Mouse (Mus musculus) A20 (cell line): ENCODE data around the gene Nqo1.

ENCODE experiments used
- DNase-seq: peaks from one replicate; pipeline ENCODE4 v3.0.0-alpha.2; 2011; ENCODE audit warnings: low read depth, low spot score

Nqo1 gene

GRCm38 (mm10) chr8:107403038-107403781, at the start of gene Nqo1:
Nqo1 (minus strand) TSS chr8:107403206.
- peak; percentile 23 for DNase-seq

- no peak for DNase-seq
These were observed 48.5 kb upstream of the Nqo1 start for GRCm38 (mm10) chr8:107451414-107452066.

- DNase-seq = peak; percentile 58
These were observed 46.6 kb upstream of the Nqo1 start for GRCm38 (mm10) chr8:107449655-107450054.

DNA sequence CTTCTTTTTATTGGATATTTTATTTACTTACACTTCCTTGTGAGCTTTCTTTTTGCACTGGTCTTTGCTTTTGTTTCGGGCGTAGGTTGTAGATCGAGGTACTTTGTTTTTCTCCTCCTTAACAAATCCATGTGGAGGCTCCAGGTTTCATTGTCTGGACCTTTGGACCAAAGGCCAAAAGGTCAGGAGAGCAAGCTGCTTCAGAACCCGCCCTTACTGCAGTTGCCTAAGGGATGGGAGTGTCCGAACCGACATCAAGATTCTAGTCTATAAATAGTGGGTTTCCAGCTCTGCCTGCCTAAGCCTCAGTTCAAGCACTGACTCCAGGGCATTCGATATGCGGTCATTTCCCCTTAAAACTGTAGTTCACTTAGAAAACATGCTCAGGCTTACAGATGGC, 46.1 kb upstream of the Nqo1 start:
- no peak for DNase-seq

GRCm38 (mm10) chr8:107448382-107448889, 45.4 kb upstream of the Nqo1 start:
- no peak for DNase-seq

- no peak for DNase-seq
These were observed 44.7 kb upstream of the Nqo1 start for GRCm38 (mm10) chr8:107447713-107448112.

- no peak for DNase-seq
These were observed 41.6 kb upstream of the Nqo1 start for GRCm38 (mm10) chr8:107444626-107445025.

GRCm38 (mm10) chr8:107439880-107440625, 37.0 kb upstream of the Nqo1 start:
- DNase-seq = peak; percentile 38

DNA sequence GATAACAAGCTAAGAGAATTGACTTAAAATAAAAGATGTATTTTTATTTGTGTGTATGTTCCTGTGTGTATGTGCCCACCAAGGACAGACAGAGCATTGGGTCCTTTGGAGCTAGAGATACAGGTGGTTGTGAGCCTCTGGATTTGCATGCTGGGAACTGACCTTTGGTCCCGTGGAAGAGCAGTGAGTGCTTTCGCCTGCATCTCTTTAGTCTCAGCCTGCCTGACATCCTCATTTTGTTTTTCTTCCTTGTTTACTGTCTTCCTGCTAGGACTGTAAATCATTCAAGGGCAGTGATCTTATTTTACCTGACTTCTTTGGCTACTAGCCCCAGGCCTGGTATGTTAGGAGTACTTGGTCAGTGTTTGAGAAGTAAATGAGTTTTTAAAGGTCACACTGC, 34.7 kb upstream of the Nqo1 start:
- no peak for DNase-seq

- peak; percentile 64 for DNase-seq
These were observed 33.9 kb upstream of the Nqo1 start for GRCm38 (mm10) chr8:107436841-107437421.

- peak; percentile 89 for DNase-seq
These were observed 33.2 kb upstream of the Nqo1 start, which contains the start of gene Wwp2 for GRCm38 (mm10) chr8:107435962-107436831. Wwp2 (plus strand) TSS chr8:107436365.

DNA sequence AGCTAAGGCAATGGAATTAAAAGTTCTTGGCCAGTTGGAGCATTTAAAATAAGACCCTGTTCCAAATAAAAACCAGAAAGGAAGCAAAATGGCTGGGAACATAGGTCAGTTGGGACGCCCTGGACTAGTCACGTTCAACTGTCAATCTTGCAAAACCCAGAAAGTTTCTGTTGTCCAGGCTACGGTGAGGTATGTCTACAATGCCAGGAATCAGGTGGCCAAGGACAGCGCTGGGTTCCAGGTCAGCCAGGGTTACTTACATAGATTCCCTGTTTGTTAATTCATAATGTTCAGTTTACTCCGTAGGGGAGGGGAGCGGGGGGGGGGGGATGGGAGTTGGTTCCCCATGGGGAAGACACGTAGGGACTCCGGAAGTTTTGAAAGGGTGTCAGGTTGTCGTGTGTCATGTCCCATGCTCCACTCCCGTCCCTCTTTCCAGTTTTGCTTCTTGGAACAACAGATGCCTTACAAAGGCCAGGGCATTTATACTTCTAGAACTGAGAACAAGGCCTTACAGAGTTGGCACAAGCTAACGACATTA, 32.5 kb upstream of the Nqo1 start:
- no peak for DNase-seq

DNA sequence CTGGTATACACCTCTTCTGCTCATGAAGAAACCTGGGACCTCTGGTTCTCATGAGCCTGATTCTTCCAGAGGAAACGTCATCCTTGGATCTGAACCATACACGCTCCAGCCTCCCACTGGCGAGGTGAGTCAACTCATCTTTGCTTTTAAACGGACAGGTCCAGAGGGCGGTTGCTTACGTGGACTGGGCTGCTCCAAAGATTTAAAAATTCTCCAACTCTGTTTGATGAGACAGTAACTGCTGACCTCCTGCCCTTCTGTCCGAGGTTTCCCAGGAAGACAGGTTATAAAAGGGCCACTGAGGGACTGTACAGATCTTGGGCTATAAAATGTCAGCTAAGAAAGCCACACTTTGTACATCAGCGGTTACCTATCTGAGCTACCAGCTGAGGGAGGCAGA, 27.8 kb upstream of the Nqo1 start:
- no peak for DNase-seq

GRCm38 (mm10) chr8:107425230-107425597, 22.2 kb upstream of the Nqo1 start:
- no peak for DNase-seq

- DNase-seq = peak; percentile 97
These were observed 21.7 kb upstream of the Nqo1 start, which contains the start of gene Nob1 for GRCm38 (mm10) chr8:107424597-107425229. Nob1 (minus strand) TSS chr8:107425051.

GRCm38 (mm10) chr8:107424176-107424575, 21.2 kb upstream of the Nqo1 start:
- DNase-seq = no peak

- no peak for DNase-seq
These were observed 14.0 kb upstream of the Nqo1 start for GRCm38 (mm10) chr8:107417001-107417400.

DNA sequence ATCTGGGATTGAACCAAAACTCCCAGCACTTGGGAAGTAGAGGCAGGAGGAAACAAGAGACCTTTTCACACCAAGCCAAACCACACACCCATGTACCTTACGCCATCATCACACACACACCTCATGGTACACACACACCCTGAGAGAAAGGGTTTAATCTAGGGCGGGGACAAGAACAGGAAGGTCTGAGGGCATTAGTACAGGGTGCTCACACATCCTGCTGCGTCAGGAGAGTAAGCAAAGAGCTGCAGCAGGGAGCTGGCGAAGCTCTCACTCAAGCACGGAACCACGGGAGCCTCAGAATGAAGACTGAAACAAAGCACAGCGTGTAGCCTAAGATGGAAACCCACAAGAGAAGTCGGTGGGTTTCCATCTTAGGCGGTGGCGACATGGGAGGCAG, 10.9 kb upstream of the Nqo1 start:
- DNase-seq = no peak

DNA sequence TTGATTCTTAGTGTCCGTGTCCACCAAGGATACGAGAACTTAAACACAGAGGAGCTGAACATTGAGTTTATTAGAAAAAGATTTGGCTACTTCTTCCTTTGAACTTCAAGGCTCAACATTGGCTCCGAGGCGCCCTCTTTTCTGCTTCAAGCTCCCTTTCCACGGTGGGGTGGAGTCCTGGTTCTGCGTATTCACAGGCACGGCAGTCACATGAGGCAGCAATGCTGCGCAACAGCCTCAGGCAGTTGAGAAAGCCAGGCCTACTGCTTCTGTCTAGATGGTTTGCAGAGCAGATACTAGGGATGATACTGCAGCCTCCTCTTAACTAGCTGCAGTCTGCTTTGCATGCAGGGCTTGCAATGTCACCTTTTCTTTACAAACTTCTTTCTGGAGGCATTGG, 9.5 kb upstream of the Nqo1 start:
- DNase-seq = no peak

DNA sequence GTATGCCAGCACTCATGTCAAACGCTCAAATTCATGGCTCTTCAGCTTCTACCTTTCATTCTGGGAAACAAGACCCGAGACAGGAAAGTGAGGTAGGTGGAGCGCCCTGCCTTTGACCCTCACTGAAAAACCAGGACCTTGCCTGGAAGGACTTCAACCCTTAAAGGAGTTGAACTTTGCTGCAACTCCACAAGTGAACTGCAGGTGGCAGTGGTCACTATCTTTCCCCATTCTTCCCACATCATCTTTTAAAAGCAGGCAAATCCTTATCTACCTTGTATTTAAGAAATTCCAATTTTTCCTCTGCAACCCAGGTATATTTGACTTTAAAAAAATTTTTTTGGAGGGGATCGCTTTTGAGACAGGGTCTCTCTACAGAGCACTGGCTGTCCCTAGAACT, 8.4 kb upstream of the Nqo1 start:
- DNase-seq = peak; percentile 22
